Mouse (Mus musculus) kidney, adult 2 months (tissue): ENCODE results near the gene Marc2. TPM values are rescaled to one million over a fixed set of nuclear protein-coding genes. Genes with fewer than 3 reads are reported as not detected.
A peak's percentile ranks its signal among the peaks of the same experiment; 100 is the strongest.

Experiments used
- DNase-seq: peaks from one replicate; pipeline ENCODE4 v3.0.0; 2021
- H3K27ac ChIP-seq: fragments of 200-500 bp; 2 replicates; pipeline ENCODE4 v1.5.1; 2012; ENCODE audit warnings: low read depth, low read length, control low read depth, inconsistent platforms; ENCODE audit not compliant: insufficient read depth
- H3K27me3 ChIP-seq: fragments of 200-500 bp; replicated peaks from 2 replicates; pipeline ENCODE4 v1.6.1; 2012; ENCODE audit warnings: mild to moderate bottlenecking, moderate library complexity, low read length, inconsistent platforms; ENCODE audit not compliant: control insufficient read depth, insufficient read depth
- H3K36me3 ChIP-seq: fragments of 200-500 bp; 2 replicates; pipeline ENCODE4 v1.6.1; 2012; ENCODE audit warnings: mild to moderate bottlenecking, moderate library complexity, low read length, inconsistent platforms; ENCODE audit not compliant: control insufficient read depth, insufficient read depth
- H3K4me1 ChIP-seq: fragments of 200-500 bp; 2 replicates; pipeline ENCODE4 v1.6.1; 2011; ENCODE audit warnings: low read length; ENCODE audit not compliant: control insufficient read depth, insufficient read depth
- H3K4me3 ChIP-seq: fragments of 200-500 bp; 2 replicates; pipeline ENCODE4 v1.5.1; 2011; ENCODE audit warnings: mild to moderate bottlenecking, low read depth, low read length, control low read depth; ENCODE audit not compliant: insufficient read depth
- CTCF ChIP-seq: fragments of 200-500 bp; conservative IDR thresholded peaks from 2 replicates; pipeline ENCODE4 v1.5.1; 2011; ENCODE audit warnings: low read depth, mild to moderate bottlenecking, control low read depth, low read length, moderate library complexity, mixed read lengths; ENCODE audit not compliant: insufficient read depth, insufficient read length
- POLR2A ChIP-seq: fragments of 200-500 bp; IDR thresholded peaks from one replicate; pipeline ENCODE4 v1.6.1; 2011; ENCODE audit warnings: low read depth, low read length, control low read depth
- WGBS: fragments of 180-500 bp; shearing (Covaris S2); methylation state at CpG from one replicate; pipeline ENCODE4 v1.1.7; 2018; 5-methylcytosine and 5-hydroxymethylcytosine counted together
- polyA plus RNA-seq: library from polyadenylated mRNA; depleted of rRNA; stranded (reverse); fragments of >200 nt; gene quantifications from 2 replicates; pipeline ENCODE4 v1.2.3, GENCODE M21; 2012

Marc2 gene
- polyA plus RNA-seq, 1 experiment, result 403 TPM

GRCm38 (mm10) chr1:184878860-184879259 lies 32.6 kb upstream of the Marc2 start:
- H3K4me1 ChIP-seq, result peaks cover 24% of the 10 kb centered on the region
- H3K27me3 ChIP-seq, result no peaks in the 10 kb centered on the region
- no peaks in the 10 kb centered on the region; the same call in 1 of the 2 replicates for H3K36me3 ChIP-seq
- peak overlapping the region; percentile 83 for H3K27ac ChIP-seq
- TF ChIP-seq CTCF (no peak), POLR2A (no peak)
- WGBS, result 42% methylated on average over 6 of the region's 6 CpGs
- H3K4me3 ChIP-seq, result peak overlapping the region; percentile 7; the same call in 1 of the 2 replicates
- peak; percentile 88 for DNase-seq

DNA sequence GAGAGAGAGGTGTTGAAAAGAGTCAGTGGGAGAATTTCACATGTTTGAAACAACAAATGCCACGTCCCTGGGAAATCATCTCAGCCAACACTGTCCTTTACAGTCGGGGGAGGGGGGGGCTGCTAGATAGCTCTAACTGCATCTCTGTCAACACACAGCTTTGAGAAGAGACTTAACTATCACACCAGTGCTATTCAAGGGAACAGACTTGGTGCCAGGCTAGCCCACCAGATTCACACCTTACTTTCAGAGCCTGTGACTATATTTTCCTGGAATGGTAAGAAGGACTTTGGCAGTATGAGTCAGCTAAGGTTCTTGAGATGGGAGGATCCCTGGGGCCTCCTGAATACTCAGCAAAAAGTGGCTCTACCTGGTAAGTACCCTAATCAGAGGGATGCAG lies 31.1 kb upstream of the Marc2 start:
- Histone ChIP-seq H3K36me3 (no peaks in the 10 kb centered on the region; the same call in 1 of the 2 replicates), H3K27ac (peak overlapping the region; percentile 1; the same call in 1 of the 2 replicates), H3K4me1 (peaks cover 35% of the 10 kb centered on the region), H3K27me3 (no peaks in the 10 kb centered on the region), H3K4me3 (no peak overlapping the region)
- no peak for TF ChIP-seq CTCF
- no peak for TF ChIP-seq POLR2A
- WGBS, result 57% methylated on average over 2 of the region's 2 CpGs
- peak; percentile 36 for DNase-seq

DNA sequence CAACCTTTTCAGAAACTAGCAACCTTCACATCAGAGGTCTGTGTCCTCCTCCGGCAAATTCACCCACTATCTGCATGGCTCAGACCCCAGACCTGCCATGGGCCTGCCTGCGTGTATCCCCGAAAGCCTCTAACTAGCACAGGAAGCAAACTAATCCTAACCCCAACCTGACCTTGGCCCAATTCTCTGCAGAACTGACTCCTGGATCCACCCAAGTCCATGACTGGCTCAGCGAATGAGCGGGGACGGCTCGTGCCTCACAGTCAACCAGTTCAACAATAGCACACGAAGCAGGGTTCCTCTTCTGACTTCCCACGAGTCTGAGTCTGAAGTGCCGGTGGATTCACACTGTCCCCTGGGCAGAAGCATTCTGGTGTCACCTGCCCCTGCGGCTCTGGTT lies 27.7 kb upstream of the Marc2 start:
- no peak for DNase-seq
- no peak overlapping the region for H3K4me3 ChIP-seq
- 64% methylated on average over 11 of the region's 11 CpGs for WGBS
- peak overlapping the region; percentile 33; the same call in 1 of the 2 replicates for H3K27ac ChIP-seq
- no peak for TF ChIP-seq POLR2A
- TF ChIP-seq CTCF, result no peak
- H3K4me1 ChIP-seq, result peaks cover 58% of the 10 kb centered on the region
- no peaks in the 10 kb centered on the region; the same call in 1 of the 2 replicates for H3K36me3 ChIP-seq
- no peaks in the 10 kb centered on the region for H3K27me3 ChIP-seq

DNA sequence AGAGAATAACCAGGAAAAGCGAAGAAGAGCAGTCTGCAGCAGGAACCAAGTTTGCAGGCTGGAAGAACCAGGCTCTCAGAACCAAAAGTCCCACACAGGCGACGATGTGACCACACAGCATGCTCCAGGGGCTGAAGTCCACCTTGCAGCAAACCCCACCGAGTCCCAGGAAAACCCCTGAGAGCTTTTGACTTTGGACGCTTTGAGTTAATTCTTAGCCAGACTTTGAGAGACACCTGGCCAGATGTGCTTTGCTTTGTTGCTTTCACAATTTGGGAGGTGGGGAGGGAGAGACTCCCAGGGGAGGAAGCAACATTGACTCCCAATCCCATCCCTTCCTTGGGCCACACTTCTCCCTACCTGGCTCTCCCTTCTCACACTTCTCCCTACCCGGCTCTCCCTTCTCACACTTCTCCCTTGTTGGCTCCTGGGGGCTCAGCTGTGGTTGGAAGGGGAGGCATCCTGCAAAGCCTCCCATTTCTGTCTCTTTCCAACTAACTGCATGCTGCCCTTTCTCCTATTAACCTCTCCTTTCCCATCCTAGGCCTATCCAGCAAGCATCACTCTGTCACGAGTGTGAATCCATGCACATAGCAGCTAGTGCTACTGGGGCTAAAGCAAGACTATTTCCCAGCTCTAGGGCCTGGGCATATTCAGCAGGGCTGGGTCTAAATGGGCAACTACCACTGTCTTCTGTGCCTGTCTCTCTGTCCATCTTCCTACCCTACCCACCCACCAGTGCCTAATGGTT lies 26.0 kb upstream of the Marc2 start:
- TF ChIP-seq CTCF, result no peak
- no peak for TF ChIP-seq POLR2A
- Histone ChIP-seq H3K4me3 (no peak overlapping the region), H3K27me3 (no peaks in the 10 kb centered on the region), H3K27ac (peak overlapping the region; percentile 92), H3K4me1 (peaks cover 52% of the 10 kb centered on the region), H3K36me3 (no peaks in the 10 kb centered on the region; the same call in 1 of the 2 replicates)
- DNase-seq, result peak; percentile 93
- WGBS, result 44% methylated on average over 7 of the region's 7 CpGs

GRCm38 (mm10) chr1:184871506-184871905 lies 25.3 kb upstream of the Marc2 start:
- H3K27me3 ChIP-seq, result no peaks in the 10 kb centered on the region
- TF ChIP-seq CTCF, result no peak
- no peak for TF ChIP-seq POLR2A
- H3K4me1 ChIP-seq, result peaks cover 54% of the 10 kb centered on the region
- WGBS, result 54% methylated on average over 1 of the region's 1 CpGs
- no peaks in the 10 kb centered on the region; the same call in 1 of the 2 replicates for H3K36me3 ChIP-seq
- no peak overlapping the region for H3K4me3 ChIP-seq
- H3K27ac ChIP-seq, result peak overlapping the region; percentile 92
- DNase-seq, result peak; percentile 87

DNA sequence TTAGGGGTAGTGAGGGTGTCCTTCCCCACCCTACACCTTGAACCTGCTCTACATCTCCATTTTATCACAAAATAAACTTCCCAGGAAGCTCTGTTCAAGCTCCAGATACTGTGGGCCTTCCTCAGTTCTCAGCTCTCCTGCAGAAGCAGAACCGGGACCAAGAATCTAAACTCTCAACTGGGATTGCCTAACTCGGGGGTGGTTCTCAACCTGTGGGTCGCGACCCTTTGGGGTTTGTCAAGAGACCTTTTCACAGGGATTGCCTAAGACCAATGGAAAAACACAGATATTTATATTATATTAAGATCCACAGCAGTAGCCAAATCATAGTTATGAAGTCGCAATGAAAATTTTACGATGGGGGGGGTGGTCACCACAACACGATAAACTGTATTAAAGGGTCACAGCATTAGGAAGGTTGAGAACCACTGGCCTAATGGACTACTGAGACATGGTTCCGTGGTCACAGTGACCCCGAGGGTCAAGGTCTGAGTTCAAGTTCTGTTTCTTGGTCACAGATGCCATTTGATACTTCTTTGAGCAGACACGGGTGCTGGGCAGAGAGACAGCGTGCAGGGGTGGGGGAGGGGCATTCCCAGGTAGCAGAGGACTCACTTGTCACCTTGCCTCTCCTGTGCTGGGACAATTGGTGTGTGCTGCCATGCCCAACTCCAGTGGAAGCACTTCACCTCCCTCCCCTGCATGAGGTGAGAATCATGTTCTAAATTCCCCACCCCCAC lies 24.6 kb upstream of the Marc2 start:
- TF ChIP-seq CTCF (no peak), POLR2A (no peak)
- DNase-seq, result peak; percentile 73
- no peak overlapping the region for H3K4me3 ChIP-seq
- peak overlapping the region; percentile 92 for H3K27ac ChIP-seq
- WGBS, result 54% methylated on average over 11 of the region's 11 CpGs
- H3K36me3 ChIP-seq, result no peaks in the 10 kb centered on the region; the same call in 1 of the 2 replicates
- H3K4me1 ChIP-seq, result peaks cover 61% of the 10 kb centered on the region
- no peaks in the 10 kb centered on the region for H3K27me3 ChIP-seq

DNA sequence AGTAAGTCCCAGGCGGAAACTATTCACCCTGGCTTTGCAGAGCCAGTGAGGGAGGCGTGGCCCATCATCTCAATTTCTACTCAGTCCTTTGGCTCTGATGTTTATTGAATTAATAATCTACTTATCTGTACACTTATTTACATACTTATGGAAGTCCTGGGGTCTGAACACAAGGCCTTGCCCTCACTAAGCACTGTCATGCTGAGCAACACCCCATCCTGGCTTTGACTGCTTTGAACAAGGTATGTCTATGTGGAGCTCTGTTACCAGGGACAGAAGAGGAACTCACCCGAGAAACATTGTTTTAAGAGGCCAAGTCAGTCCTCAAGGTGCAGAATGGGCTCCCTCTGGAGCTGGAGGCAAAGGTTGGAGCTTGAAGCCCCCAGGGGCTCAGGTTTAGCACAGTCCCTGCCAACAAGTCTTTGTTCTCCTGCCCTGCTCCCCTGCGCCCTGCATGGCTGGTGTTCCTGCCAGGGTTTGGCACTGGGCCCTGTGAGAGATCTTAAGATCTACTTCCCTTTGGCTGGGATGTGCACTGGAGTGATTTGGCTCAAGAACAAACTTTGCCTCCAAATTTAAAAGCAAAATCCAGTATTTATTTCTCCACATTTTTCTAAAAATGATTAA lies 23.8 kb upstream of the Marc2 start:
- peak; percentile 94 for DNase-seq
- Histone ChIP-seq H3K36me3 (no peaks in the 10 kb centered on the region; the same call in 1 of the 2 replicates), H3K27ac (peak overlapping the region; percentile 87), H3K4me1 (peaks cover 62% of the 10 kb centered on the region), H3K27me3 (no peaks in the 10 kb centered on the region), H3K4me3 (no peak overlapping the region)
- TF ChIP-seq POLR2A, result no peak
- no peak for TF ChIP-seq CTCF
- WGBS, result 28% methylated on average over 4 of the region's 4 CpGs
